Comparison of ENCODE assay signal across 11 mouse cellular contexts in the genomic region with DNA sequence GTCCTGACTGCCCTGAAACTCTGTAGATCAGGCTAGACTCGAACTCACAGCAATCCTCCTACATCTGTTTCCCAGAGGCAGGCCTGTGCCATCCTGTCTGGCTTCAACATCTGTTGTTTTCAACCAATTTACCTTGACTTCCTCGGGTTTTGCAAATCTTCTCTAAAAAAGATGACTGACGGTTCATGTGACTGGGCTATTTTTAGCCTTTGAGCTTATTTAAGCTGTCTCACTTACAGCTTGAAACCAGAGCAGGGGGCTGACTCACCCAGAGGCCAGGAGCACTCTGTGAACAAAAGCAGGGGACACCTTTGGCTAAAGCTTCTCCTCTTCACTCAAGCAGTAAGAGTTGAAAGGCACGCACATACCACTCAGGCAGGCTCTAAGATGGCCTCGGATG. TPM values are rescaled to one million over a fixed set of nuclear protein-coding genes. Genes with fewer than 3 reads are reported as not detected.
DNase-seq lines count a peak whose midpoint lies in the region; ATAC-seq lines count a peak whose summit lies in the region.
"Had no signal": no experiment of that assay in that cellular context is flagged by ENCODE, and none has a peak within 500 bp of the region (broad histone marks: within the 10 kb centered on the region; RNA-seq: fewer than 3 reads in every experiment).

No protein-coding gene starts in this region.

- H3K4me1 ChIP-seq in embryonic facial prominence, embryonic 11.5 days (ENCODE audit: control insufficient read depth, insufficient read depth, low read length), result no peaks in the 10 kb centered on the region
- peaks cover 7% of the 10 kb centered on the region for H3K4me1 ChIP-seq in embryonic facial prominence, embryonic 10.5 days
- peaks cover 26% of the 10 kb centered on the region for H3K4me1 ChIP-seq in heart, embryonic 15.5 days (replicated peaks)
- H3K4me1 ChIP-seq: limb, embryonic 13.5 days had no signal

- no peak overlapping the region for H3K27ac ChIP-seq in embryonic facial prominence, embryonic 11.5 days (replicated peaks; ENCODE audit: low read depth, low read length)
- H3K27ac ChIP-seq in embryonic facial prominence, embryonic 10.5 days (replicated peaks), result no peak overlapping the region
- H3K27ac ChIP-seq in heart, embryonic 15.5 days, result peak overlapping the region; percentile 70
- H3K27ac ChIP-seq: kidney, postnatal 0 days; limb, embryonic 13.5 days had no signal

- no peaks in the 10 kb centered on the region for H3K27me3 ChIP-seq in embryonic facial prominence, embryonic 11.5 days (ENCODE audit: control insufficient read depth, insufficient read depth, low read length)
- no peaks in the 10 kb centered on the region for H3K27me3 ChIP-seq in embryonic facial prominence, embryonic 10.5 days (replicated peaks; ENCODE audit: low read depth, poor library complexity, severe bottlenecking)
- no peaks in the 10 kb centered on the region for H3K27me3 ChIP-seq in heart, embryonic 15.5 days
- H3K27me3 ChIP-seq: limb, embryonic 13.5 days had no signal

- ATAC-seq in embryonic facial prominence, embryonic 11.5 days (replicated peaks; ENCODE audit: insufficient number of reproducible peaks, low FRiP score, low TSS enrichment, low read depth), result no peak; the same call in 1 of the 2 replicates
- ATAC-seq in heart, embryonic 15.5 days (replicated peaks; ENCODE audit: insufficient number of reproducible peaks, insufficient read depth, low FRiP score, low read depth), result peak; percentile 62

- no peak overlapping the region for H3K9ac ChIP-seq in embryonic facial prominence, embryonic 11.5 days (replicated peaks; ENCODE audit: low read length)
- H3K9ac ChIP-seq in heart, embryonic 15.5 days, result no peak overlapping the region
- H3K9ac ChIP-seq: limb, embryonic 13.5 days had no signal

- 52% methylated on average over 5 of the region's 5 CpGs for WGBS in embryonic facial prominence, embryonic 11.5 days
- 63% methylated on average over 5 of the region's 5 CpGs for WGBS in embryonic facial prominence, embryonic 10.5 days
- 30% methylated on average over 5 of the region's 5 CpGs for WGBS in heart, embryonic 15.5 days

- no peaks in the 10 kb centered on the region for H3K36me3 ChIP-seq in embryonic facial prominence, embryonic 11.5 days (replicated peaks; ENCODE audit: control insufficient read depth, insufficient read depth, low read depth, low read length)
- H3K36me3 ChIP-seq in embryonic facial prominence, embryonic 10.5 days (replicated peaks), result no peaks in the 10 kb centered on the region
- H3K36me3 ChIP-seq in heart, embryonic 15.5 days, result no peaks in the 10 kb centered on the region
- H3K36me3 ChIP-seq: limb, embryonic 13.5 days had no signal

- no peak overlapping the region for H3K4me3 ChIP-seq in embryonic facial prominence, embryonic 11.5 days (ENCODE audit: low read depth, low read length)
- H3K4me3 ChIP-seq in embryonic facial prominence, embryonic 10.5 days, result no peak overlapping the region
- no peak overlapping the region for H3K4me3 ChIP-seq in heart, embryonic 15.5 days
- H3K4me3 ChIP-seq: limb, embryonic 13.5 days had no signal

- no peak overlapping the region for H3K4me2 ChIP-seq in embryonic facial prominence, embryonic 11.5 days (ENCODE audit: low read depth, low read length)
- no peak overlapping the region for H3K4me2 ChIP-seq in heart, embryonic 15.5 days
- H3K4me2 ChIP-seq: limb, embryonic 13.5 days had no signal

- H3K9me3 ChIP-seq in embryonic facial prominence, embryonic 11.5 days (replicated peaks; ENCODE audit: control insufficient read depth, low read length), result no peaks in the 10 kb centered on the region
- H3K9me3 ChIP-seq in embryonic facial prominence, embryonic 10.5 days, result no peaks in the 10 kb centered on the region
- no peaks in the 10 kb centered on the region for H3K9me3 ChIP-seq in heart, embryonic 15.5 days (replicated peaks)
- H3K9me3 ChIP-seq: limb, embryonic 13.5 days had no signal

- intact Hi-C loops in left cerebral cortex, postnatal 4 days (cut with DNase I), result no loop called here

- DNase-seq in embryonic facial prominence, embryonic 11.5 days (ENCODE audit: low spot score), result peak; percentile 10
- DNase-seq in embryonic facial prominence, embryonic 10.5 days (ENCODE audit: low spot score), result no peak
- peak; percentile 22 for DNase-seq in thymus, postnatal 25 days
- no peak for DNase-seq in thymus, postnatal 36 days
- no peak for DNase-seq in urinary bladder, postnatal 14 days (ENCODE audit: low spot score)
- DNase-seq in retina, postnatal 1 day, result no peak
- no peak for DNase-seq in left cerebral cortex, postnatal 4 days
- DNase-seq: adrenal gland, adult 8-10 months had no signal

RNA-seq across cellular contexts. Expression of gene Txk, which starts 50.3 kb away (rescaled TPM):
- polyA plus RNA-seq in embryonic facial prominence, embryonic 11.5 days (2014; fragmentation: Nextera tagmentation; extraction: Ambion mirVana), result 0.13 TPM in 1 of 2 replicates, not detected in the other
- polyA plus RNA-seq in embryonic facial prominence, embryonic 10.5 days (2016; fragmentation: Nextera tagmentation; extraction: Ambion mirVana), result not detected in 2 replicates
- polyA plus RNA-seq in heart, embryonic 15.5 days (2015; fragmentation: Nextera tagmentation; extraction: Ambion mirVana), result 0.21 and 2.0 TPM in 2 replicates
- under 1 TPM; 0.18 to 0.40 TPM for total RNA-seq in left cerebral cortex, postnatal 4 days (2021)

Comparison
In these comparisons a context has a peak if more than half of its experiments do, and no peak if none do; other contexts are left out.
1. DNase-seq: peak in embryonic facial prominence, embryonic 11.5 days (single experiment) and thymus, postnatal 25 days (single experiment); none in embryonic facial prominence, embryonic 10.5 days (single experiment), thymus, postnatal 36 days (0 of 2), urinary bladder, postnatal 14 days (single experiment), retina, postnatal 1 day (single experiment) and left cerebral cortex, postnatal 4 days (single experiment).